Mouse (Mus musculus) forebrain, embryonic 12.5 days (tissue): ENCODE measurements at regions not wholly inside any gene's neighbourhood (a gene's known extent, or its start where the extent isn't known, plus 50 kb on each side); places are given as distances from the start of the nearest gene placed in this dataset.

Source experiments
- ATAC-seq: fragments of 200-750 bp; cut with Nextera tagmentation; 2 replicates; pipeline ENCODE4 v1.8.0; 2017; ENCODE audit warnings: moderate TSS enrichment; ENCODE audit not compliant: low FRiP score
- H3K27ac ChIP-seq: fragments of 300-500 bp; sonication (generic); 2 replicates; pipeline ENCODE4 v1.5.1; 2016; ENCODE audit warnings: mild to moderate bottlenecking
- H3K27me3 ChIP-seq: fragments of 300-500 bp; sonication (generic); 2 replicates; pipeline ENCODE4 v1.6.1; 2016; ENCODE audit warnings: mild to moderate bottlenecking
- H3K36me3 ChIP-seq: fragments of 300-500 bp; sonication (generic); replicated peaks from 2 replicates; pipeline ENCODE4 v1.6.1; 2016; ENCODE audit warnings: mild to moderate bottlenecking
- H3K4me1 ChIP-seq: fragments of 300-500 bp; sonication (generic); 2 replicates; pipeline ENCODE4 v1.6.1; 2016
- H3K4me2 ChIP-seq: fragments of 300-500 bp; sonication (generic); 2 replicates; pipeline ENCODE4 v1.6.1; 2016; ENCODE audit warnings: mild to moderate bottlenecking, moderate library complexity
- H3K4me3 ChIP-seq: fragments of 300-500 bp; sonication (generic); replicated peaks from 2 replicates; pipeline ENCODE4 v1.5.1; 2016; ENCODE audit warnings: mild to moderate bottlenecking
- H3K9ac ChIP-seq: fragments of 300-500 bp; sonication (generic); 2 replicates; pipeline ENCODE4 v1.6.1; 2016; ENCODE audit warnings: mild to moderate bottlenecking
- H3K9me3 ChIP-seq: fragments of 300-500 bp; sonication (generic); 2 replicates; pipeline ENCODE4 v1.6.1; 2016
- WGBS: fragments of 180-500 bp; shearing (Covaris S2); methylation state at CpG from one replicate; pipeline ENCODE4 v1.1.7; 2016; 5-methylcytosine and 5-hydroxymethylcytosine counted together

GRCm38 (mm10) chr13:44022106-44022505 is 237.5 kb downstream of the Cd83 start:
- no peak overlapping the region for H3K9ac ChIP-seq
- no peaks in the 10 kb centered on the region for H3K9me3 ChIP-seq
- no peak overlapping the region for H3K4me3 ChIP-seq
- no peaks in the 10 kb centered on the region for H3K36me3 ChIP-seq
- ATAC-seq: no peak
- peaks cover 58% of the 10 kb centered on the region for H3K4me1 ChIP-seq
- H3K27ac ChIP-seq: no peak overlapping the region
- H3K4me2 ChIP-seq: no peak overlapping the region
- WGBS: 19% methylated on average over 10 of the region's 10 CpGs
- peaks cover 41% of the 10 kb centered on the region for H3K27me3 ChIP-seq

- H3K27ac ChIP-seq: no peak overlapping the region
- H3K9ac ChIP-seq: no peak overlapping the region
- peaks cover 39% of the 10 kb centered on the region for H3K4me1 ChIP-seq
- H3K9me3 ChIP-seq: no peaks in the 10 kb centered on the region
- no peaks in the 10 kb centered on the region for H3K36me3 ChIP-seq
- WGBS: 55% methylated on average over 3 of the region's 3 CpGs
- H3K27me3 ChIP-seq: peaks cover 43% of the 10 kb centered on the region
- H3K4me2 ChIP-seq: no peak overlapping the region
- H3K4me3 ChIP-seq: no peak overlapping the region
- no peak for ATAC-seq
These were observed 240.0 kb downstream of the Cd83 start for GRCm38 (mm10) chr13:44024612-44025011.

GRCm38 (mm10) chr13:44026321-44027255 is 242.0 kb downstream of the Cd83 start:
- Histone ChIP-seq H3K9ac (no peak overlapping the region), H3K4me3 (no peak overlapping the region), H3K9me3 (no peaks in the 10 kb centered on the region), H3K4me2 (peak overlapping the region; percentile 30), H3K27ac (0 out of 2 replicates have a peak overlapping the region, but pooled peaks have one; percentile 16), H3K4me1 (peaks cover 21% of the 10 kb centered on the region), H3K27me3 (peaks cover 28% of the 10 kb centered on the region; the same call in 1 of the 2 replicates), H3K36me3 (no peaks in the 10 kb centered on the region)
- peak; percentile 71; the same call in 1 of the 2 replicates for ATAC-seq
- WGBS: 42% methylated on average over 26 of the region's 26 CpGs

- WGBS: 92% methylated on average over 6 of the region's 6 CpGs
- Histone ChIP-seq H3K4me1 (peaks cover 13% of the 10 kb centered on the region), H3K36me3 (no peaks in the 10 kb centered on the region), H3K27ac (no peak overlapping the region), H3K9ac (no peak overlapping the region), H3K4me3 (no peak overlapping the region), H3K4me2 (no peak overlapping the region), H3K27me3 (peaks cover 25% of the 10 kb centered on the region; the same call in 1 of the 2 replicates), H3K9me3 (no peaks in the 10 kb centered on the region)
- ATAC-seq: no peak
These were observed 243.5 kb downstream of the Cd83 start for GRCm38 (mm10) chr13:44028081-44028480.

GRCm38 (mm10) chr13:44030590-44030989 is 246.0 kb downstream of the Cd83 start:
- Histone ChIP-seq H3K4me1 (peaks cover 13% of the 10 kb centered on the region), H3K9me3 (no peaks in the 10 kb centered on the region), H3K4me3 (no peak overlapping the region), H3K27me3 (0 out of 2 replicates have a peak, but pooled peaks cover 12% of the 10 kb centered on the region), H3K36me3 (no peaks in the 10 kb centered on the region), H3K4me2 (no peak overlapping the region), H3K9ac (no peak overlapping the region), H3K27ac (no peak overlapping the region)
- 92% methylated on average over 5 of the region's 5 CpGs for WGBS
- ATAC-seq: no peak

GRCm38 (mm10) chr13:44037774-44038294 is 253.3 kb downstream of the Cd83 start:
- Histone ChIP-seq H3K27ac (no peak overlapping the region), H3K4me1 (peaks cover 5% of the 10 kb centered on the region), H3K27me3 (peaks cover 19% of the 10 kb centered on the region; the same call in 1 of the 2 replicates), H3K4me2 (no peak overlapping the region), H3K9me3 (no peaks in the 10 kb centered on the region), H3K4me3 (no peak overlapping the region), H3K9ac (no peak overlapping the region), H3K36me3 (no peaks in the 10 kb centered on the region)
- ATAC-seq: no peak
- WGBS: 84% methylated on average over 8 of the region's 8 CpGs

GRCm38 (mm10) chr13:44038322-44038721 is 253.7 kb downstream of the Cd83 start:
- Histone ChIP-seq H3K36me3 (no peaks in the 10 kb centered on the region), H3K27me3 (peaks cover 19% of the 10 kb centered on the region; the same call in 1 of the 2 replicates), H3K27ac (no peak overlapping the region), H3K9me3 (no peaks in the 10 kb centered on the region), H3K4me1 (peaks cover 10% of the 10 kb centered on the region), H3K4me3 (no peak overlapping the region), H3K9ac (no peak overlapping the region), H3K4me2 (no peak overlapping the region)
- 52% methylated on average over 7 of the region's 7 CpGs for WGBS
- no peak for ATAC-seq

- Histone ChIP-seq H3K36me3 (no peaks in the 10 kb centered on the region), H3K4me1 (peaks cover 26% of the 10 kb centered on the region), H3K27me3 (peaks cover 19% of the 10 kb centered on the region; the same call in 1 of the 2 replicates), H3K4me2 (no peak overlapping the region), H3K9me3 (no peaks in the 10 kb centered on the region), H3K27ac (no peak overlapping the region), H3K4me3 (no peak overlapping the region), H3K9ac (no peak overlapping the region)
- WGBS: 61% methylated on average over 6 of the region's 7 CpGs
- no peak for ATAC-seq
These were observed 256.1 kb downstream of the Cd83 start for GRCm38 (mm10) chr13:44040640-44041039.

GRCm38 (mm10) chr13:44042730-44043493 is 258.3 kb downstream of the Cd83 start:
- ATAC-seq: peak; percentile 74
- H3K4me3 ChIP-seq: no peak overlapping the region
- no peak overlapping the region for H3K9ac ChIP-seq
- peaks cover 11% of the 10 kb centered on the region; the same call in 1 of the 2 replicates for H3K27me3 ChIP-seq
- peak overlapping the region; percentile 17; the same call in 1 of the 2 replicates for H3K4me2 ChIP-seq
- H3K9me3 ChIP-seq: no peaks in the 10 kb centered on the region
- H3K4me1 ChIP-seq: peaks cover 26% of the 10 kb centered on the region
- H3K36me3 ChIP-seq: no peaks in the 10 kb centered on the region
- peak overlapping the region; percentile 65 for H3K27ac ChIP-seq
- 39% methylated on average over 9 of the region's 9 CpGs for whole genome bisulfite sequencing

GRCm38 (mm10) chr13:44043494-44043885 is 258.9 kb downstream of the Cd83 start:
- H3K27ac ChIP-seq: peak overlapping the region; percentile 65
- peaks cover 11% of the 10 kb centered on the region; the same call in 1 of the 2 replicates for H3K27me3 ChIP-seq
- H3K9ac ChIP-seq: no peak overlapping the region
- H3K4me2 ChIP-seq: peak overlapping the region; percentile 17; the same call in 1 of the 2 replicates
- no peaks in the 10 kb centered on the region for H3K36me3 ChIP-seq
- no peak overlapping the region for H3K4me3 ChIP-seq
- peak; percentile 87 for ATAC-seq
- H3K9me3 ChIP-seq: no peaks in the 10 kb centered on the region
- peaks cover 26% of the 10 kb centered on the region for H3K4me1 ChIP-seq
- WGBS: 3% methylated on average over 5 of the region's 5 CpGs

- H3K4me1 ChIP-seq: peaks cover 26% of the 10 kb centered on the region
- WGBS: 61% methylated on average over 23 of the region's 23 CpGs
- no peaks in the 10 kb centered on the region for H3K36me3 ChIP-seq
- H3K4me2 ChIP-seq: no peak overlapping the region
- peaks cover 11% of the 10 kb centered on the region; the same call in 1 of the 2 replicates for H3K27me3 ChIP-seq
- H3K9ac ChIP-seq: no peak overlapping the region
- no peaks in the 10 kb centered on the region for H3K9me3 ChIP-seq
- H3K27ac ChIP-seq: no peak overlapping the region
- H3K4me3 ChIP-seq: no peak overlapping the region
- ATAC-seq: peak; percentile 52; the same call in 1 of the 2 replicates
These were observed 260.1 kb downstream of the Cd83 start for GRCm38 (mm10) chr13:44044546-44045216.
